Mouse (Mus musculus): ENCODE data around the gene Fgd2.
A peak's percentile ranks its signal among the peaks of the same experiment; 100 is the strongest.
"Not testable (repeated sequence)": the region's sequence is repeated elsewhere in the genome, so short reads cannot be mapped to it uniquely, and the experiment has no call there.

Fgd2 gene

GRCm38 (mm10) chr17:29336266-29336990 is 24.3 kb upstream of the Fgd2 start:
- DNase-seq (ENCODE audit: low spot score in 2 of 2), result no peak

- DNase-seq (ENCODE audit: low spot score in 2 of 2), result no peak
These were observed 22.5 kb upstream of the Fgd2 start for GRCm38 (mm10) chr17:29337979-29338823.

- DNase-seq (ENCODE audit: low spot score in 2 of 2), result no peak
These were observed 21.4 kb upstream of the Fgd2 start for GRCm38 (mm10) chr17:29339170-29339768.

- DNase-seq (ENCODE audit: low spot score in 2 of 2), result no peak
These were observed 20.1 kb upstream of the Fgd2 start for GRCm38 (mm10) chr17:29340406-29341261.

- DNase-seq (ENCODE audit: low spot score in 2 of 2), result peak in 1 of 2 experiments; percentile 49
These were observed 19.1 kb upstream of the Fgd2 start for GRCm38 (mm10) chr17:29341591-29342003.

- no peak for DNase-seq (ENCODE audit: low spot score in 2 of 2)
These were observed 18.5 kb upstream of the Fgd2 start for GRCm38 (mm10) chr17:29342010-29342910.

- no peak for DNase-seq (ENCODE audit: low spot score in 2 of 2)
These were observed 17.5 kb upstream of the Fgd2 start for GRCm38 (mm10) chr17:29343241-29343640.

- no peak for DNase-seq (ENCODE audit: low spot score in 2 of 2)
These were observed 15.4 kb upstream of the Fgd2 start for GRCm38 (mm10) chr17:29345272-29345671.

GRCm38 (mm10) chr17:29346496-29347125 is 14.1 kb upstream of the Fgd2 start:
- DNase-seq (ENCODE audit: low spot score in 2 of 2), result no peak

GRCm38 (mm10) chr17:29347126-29347644 is 13.5 kb upstream of the Fgd2 start:
- DNase-seq (ENCODE audit: low spot score in 2 of 2), result peak in 1 of 2 experiments; percentile 62

GRCm38 (mm10) chr17:29347645-29348256 is 13.0 kb upstream of the Fgd2 start, which contains the start of gene Mtch1:
Gene Mtch1, minus strand, starts transcription at chr17:29347934.
- peak; percentile 99 for DNase-seq (ENCODE audit: low spot score in 2 of 2)

- DNase-seq (ENCODE audit: low spot score in 2 of 2), result no peak
These were observed 11.7 kb upstream of the Fgd2 start for GRCm38 (mm10) chr17:29348996-29349395.

- not testable (repeated sequence) for DNase-seq (ENCODE audit: low spot score in 2 of 2)
These were observed 9.7 kb upstream of the Fgd2 start for GRCm38 (mm10) chr17:29351056-29351455.

- no peak for DNase-seq (ENCODE audit: low spot score in 2 of 2)
These were observed 5.3 kb upstream of the Fgd2 start for GRCm38 (mm10) chr17:29355461-29355840.

GRCm38 (mm10) chr17:29355841-29356478 is 4.8 kb upstream of the Fgd2 start:
- DNase-seq (ENCODE audit: low spot score in 2 of 2), result no peak

- DNase-seq (ENCODE audit: low spot score in 2 of 2), result peak in 1 of 2 experiments; percentile 55
These were observed 4.2 kb upstream of the Fgd2 start for GRCm38 (mm10) chr17:29356479-29356856.

GRCm38 (mm10) chr17:29356882-29357281 is 3.8 kb upstream of the Fgd2 start:
- no peak for DNase-seq (ENCODE audit: low spot score in 2 of 2)

- DNase-seq (ENCODE audit: low spot score in 2 of 2), result no peak
These were observed 1.8 kb upstream of the Fgd2 start for GRCm38 (mm10) chr17:29358928-29359327.

Data from spleen, postnatal 10 days (tissue).